Mouse (Mus musculus) ovary, postnatal 10 days (tissue): ENCODE data around the gene Rdh12.
A peak's percentile ranks its signal among the peaks of the same experiment; 100 is the strongest.
"Not testable (repeated sequence)": the region's sequence is repeated elsewhere in the genome, so short reads cannot be mapped to it uniquely, and the experiment has no call there.

Experiments used
- DNase-seq: peaks from one replicate; pipeline ENCODE4 v3.0.0; 2022; ENCODE audit warnings: low spot score

Rdh12 gene

DNA sequence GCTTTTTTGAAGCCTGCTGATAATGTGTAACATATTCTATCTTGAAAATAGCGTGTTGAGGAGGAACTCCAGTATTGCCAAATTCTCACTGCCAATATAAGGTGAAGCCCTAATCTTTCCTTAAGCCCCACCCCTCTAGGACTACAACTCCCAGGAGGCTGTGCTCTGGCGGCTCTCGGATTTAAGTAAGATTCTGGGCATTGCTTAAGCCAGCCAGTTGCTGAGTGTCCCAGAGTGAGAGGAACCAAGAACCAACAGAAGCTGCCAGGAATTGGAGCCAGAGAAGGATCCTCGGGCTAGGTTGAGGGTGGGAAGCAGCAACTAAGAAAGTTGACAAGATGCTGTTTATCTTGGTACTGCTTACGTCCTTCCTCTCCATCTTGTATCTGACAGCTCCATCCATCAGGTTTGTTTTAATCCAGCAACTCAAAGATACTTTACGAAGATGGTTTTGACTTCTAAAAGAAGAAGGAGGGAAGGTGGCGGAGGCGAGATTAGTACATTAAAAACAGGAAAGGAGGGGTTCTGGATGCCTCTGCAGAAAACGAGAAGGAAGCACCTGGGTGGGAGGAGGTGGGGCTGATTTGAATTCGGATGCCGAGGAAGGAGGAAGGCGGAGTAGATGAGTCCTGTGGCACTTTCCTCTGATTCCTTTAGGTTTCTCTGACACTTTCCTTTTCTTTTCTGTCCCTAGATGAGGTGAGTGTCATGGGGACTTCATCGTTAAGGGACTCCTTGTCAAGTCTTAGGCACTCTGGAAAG is at the start of gene Rdh12:
Rdh12 (plus strand) TSS at position 212 of the 762 bp plus-strand sequence.
- DNase-seq = peak; percentile 3

DNA sequence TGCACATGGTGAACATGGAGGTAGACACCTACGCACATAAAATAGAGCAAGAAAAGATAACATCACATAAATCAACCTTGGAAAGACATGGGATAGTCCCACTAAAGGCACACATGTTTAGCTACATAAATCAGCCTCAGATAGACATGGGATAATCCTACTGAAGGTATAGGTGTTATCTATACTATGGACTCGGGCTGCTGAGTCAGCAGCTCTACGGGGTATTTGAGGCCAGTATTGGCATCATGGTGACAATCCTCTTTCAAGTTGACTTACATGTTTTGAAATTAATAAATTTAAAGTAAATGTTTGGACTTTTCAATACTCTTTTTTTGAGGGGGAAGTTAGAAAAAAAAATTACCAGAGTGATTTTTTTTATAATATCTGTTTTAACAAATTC is 45.8 kb upstream of the Rdh12 start:
- DNase-seq = no peak

DNA sequence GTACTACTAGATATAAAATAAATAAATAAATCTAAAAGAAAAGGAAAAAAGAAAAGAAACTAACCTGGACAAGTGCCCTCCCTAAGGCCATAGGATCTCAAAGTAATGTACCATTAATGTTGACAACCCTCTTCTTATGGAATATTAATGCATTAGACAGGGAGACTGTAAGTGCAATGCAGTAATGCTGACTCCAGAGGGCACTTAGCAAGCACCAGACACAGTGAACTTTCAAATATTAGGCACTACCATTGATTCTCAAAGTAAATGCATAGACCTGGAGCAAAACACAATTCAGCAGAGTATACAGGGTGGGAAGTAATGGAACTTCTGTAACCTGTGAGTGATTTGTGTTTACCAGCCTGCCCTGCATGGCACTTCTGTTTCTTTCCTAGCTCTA is 39.5 kb upstream of the Rdh12 start:
- DNase-seq = no peak

DNA sequence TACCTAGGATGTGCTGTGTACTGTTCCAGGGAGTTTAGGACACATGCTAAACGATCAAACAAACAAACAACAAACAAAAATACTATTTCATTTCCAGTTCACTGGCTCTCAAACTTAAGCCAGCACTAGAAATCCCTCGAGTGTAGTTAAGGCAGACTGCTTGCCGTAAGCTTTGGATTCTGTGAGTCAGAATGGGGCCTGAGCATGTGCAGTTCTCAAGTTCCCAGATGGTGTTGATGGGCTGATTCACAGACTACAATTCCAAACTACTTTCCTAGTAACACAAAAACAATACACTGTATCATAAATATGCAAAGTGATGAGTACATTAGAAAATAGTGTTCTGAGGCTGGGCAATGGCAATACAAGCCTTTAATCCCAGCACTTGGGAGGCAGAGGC is 38.3 kb upstream of the Rdh12 start:
- DNase-seq = no peak

DNA sequence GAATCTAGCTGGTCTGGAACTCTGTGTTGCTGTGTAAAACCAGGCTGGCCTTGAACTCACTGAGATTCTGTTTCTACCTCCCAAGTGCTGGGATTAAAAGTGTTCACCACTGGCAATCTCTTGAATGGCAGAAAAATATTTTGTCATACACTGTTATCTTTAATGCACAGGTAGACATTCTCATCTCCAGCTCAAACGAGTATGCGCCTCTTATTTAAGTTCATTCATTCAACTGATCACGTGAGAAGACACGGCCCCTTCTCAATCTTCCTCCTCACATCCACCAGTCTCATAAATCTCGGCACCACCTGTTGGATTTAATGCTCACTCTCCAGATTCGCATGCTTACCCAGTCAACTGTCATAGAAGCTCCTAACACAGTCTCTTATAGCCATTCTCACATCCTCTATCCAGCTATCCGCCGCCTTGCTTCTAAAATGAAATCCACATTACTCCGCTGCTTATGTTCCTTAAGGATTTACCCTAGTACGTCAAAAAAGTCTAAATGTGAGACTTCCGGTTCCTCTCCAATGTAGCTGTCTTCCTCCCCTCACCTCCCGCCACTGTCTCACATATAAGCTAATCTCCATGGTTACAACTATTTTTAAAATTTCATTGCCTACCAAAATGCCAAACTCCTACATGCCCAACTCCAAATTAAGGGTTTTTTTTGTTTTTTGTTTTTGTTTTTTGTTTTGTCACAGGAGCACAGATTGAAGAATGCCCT is 37.3 kb upstream of the Rdh12 start:
- DNase-seq = no peak

DNA sequence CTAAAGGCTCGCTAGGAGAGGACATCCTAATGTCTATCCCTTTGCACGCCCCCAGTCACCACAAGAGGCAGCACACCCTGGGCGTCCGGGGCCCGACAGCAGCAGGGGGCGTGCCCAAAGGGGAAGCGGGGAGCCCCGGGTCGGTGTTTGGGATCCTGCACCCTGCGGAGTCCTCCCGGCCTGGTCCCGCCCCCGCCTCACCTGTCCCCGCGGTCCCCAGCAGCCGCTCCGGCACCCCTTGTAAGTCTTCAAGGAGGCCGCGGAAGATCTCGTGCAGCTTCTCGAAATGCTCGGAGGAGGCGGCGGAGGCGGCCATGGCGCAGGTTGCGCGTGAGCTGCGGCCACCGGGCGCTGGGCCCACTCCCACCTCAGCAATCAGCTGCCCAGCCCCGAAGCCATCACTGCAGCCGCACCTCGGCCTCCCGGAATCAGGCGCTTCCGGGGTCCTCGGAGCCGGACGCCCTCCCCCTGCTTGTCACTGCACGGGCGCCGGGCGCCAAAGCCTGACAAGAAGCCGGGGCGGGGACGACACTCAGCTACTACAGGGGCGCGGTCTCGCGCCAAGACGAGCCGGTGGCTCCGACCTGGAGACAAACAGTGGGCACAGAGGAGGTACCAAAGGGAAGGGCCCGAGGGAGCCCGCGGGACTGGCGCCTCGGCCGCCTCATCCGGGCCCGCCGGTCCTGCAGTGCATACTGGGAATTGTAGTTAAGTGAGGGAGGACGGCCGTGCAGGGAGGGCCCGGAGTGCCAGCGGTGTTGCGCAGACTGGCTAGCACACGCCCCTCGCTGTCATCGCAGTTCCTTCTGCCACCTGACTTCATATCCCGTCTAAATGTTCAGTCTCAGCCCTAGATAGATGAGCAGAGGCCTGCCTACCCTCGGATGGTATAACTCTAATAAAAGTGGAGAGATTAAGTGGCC is 36.4 kb upstream of the Rdh12 start, which contains the start of gene Vti1b:
Vti1b (minus strand) TSS at position 649 of the 923 bp plus-strand sequence.
- peak; percentile 95 for DNase-seq

DNA sequence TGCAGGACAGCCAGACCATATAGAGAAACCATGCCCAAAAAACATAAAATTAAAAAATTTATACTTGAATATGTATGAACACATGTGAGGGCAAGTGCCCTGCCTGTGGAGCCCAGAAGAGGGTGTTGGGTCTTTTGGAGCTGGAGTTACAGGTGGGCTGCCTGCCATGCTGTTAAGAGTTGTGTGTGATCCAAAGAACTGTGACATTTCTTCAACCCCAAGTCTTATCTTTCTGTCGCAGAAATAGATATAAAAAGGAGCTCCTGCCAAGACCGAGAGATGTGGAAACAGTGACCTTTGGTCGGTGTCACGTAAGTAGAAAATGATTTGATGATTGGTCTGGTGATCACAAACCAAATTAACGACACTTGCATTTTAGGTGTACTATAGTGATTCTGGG is 35.0 kb upstream of the Rdh12 start:
- no peak for DNase-seq

DNA sequence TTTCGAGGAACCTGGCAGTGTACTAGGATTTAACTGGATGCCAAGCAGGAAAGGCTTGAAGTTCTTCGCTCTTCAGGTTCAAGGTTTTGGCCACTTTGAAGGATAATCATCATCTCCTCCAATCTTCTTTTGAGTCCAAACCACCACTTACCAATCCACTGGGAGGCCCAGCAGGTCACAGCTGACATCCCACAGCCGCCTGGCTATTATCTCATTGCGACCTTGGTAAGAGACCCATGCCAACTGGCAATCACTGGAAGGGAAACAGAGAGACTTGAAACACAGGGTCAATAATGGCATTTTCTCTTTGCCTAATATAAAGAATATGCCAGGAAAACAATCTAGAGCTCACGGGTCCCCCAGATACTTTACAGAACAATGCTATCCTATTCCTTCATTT is 32.7 kb upstream of the Rdh12 start:
- no peak for DNase-seq

DNA sequence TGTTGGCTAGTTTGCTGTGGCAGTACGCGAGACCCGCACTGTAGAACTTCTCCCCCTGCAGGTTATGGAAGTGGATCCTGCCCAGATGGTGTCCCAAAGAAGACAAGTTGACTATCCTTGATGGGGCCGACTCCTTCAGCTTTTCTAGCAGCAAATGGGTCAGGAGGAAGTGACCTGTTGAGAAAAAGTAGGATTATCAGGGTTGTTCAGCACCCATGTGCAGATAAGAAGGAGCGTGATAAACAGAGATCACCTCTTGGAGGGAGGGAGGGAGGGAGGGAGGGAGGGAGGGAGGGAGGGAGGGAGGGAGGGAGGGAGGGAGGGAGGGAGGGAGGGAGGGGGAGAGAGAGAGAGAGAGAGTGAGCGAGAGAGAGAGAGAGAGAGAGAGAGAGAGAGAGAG is 23.6 kb upstream of the Rdh12 start:
- not testable (repeated sequence) for DNase-seq

DNA sequence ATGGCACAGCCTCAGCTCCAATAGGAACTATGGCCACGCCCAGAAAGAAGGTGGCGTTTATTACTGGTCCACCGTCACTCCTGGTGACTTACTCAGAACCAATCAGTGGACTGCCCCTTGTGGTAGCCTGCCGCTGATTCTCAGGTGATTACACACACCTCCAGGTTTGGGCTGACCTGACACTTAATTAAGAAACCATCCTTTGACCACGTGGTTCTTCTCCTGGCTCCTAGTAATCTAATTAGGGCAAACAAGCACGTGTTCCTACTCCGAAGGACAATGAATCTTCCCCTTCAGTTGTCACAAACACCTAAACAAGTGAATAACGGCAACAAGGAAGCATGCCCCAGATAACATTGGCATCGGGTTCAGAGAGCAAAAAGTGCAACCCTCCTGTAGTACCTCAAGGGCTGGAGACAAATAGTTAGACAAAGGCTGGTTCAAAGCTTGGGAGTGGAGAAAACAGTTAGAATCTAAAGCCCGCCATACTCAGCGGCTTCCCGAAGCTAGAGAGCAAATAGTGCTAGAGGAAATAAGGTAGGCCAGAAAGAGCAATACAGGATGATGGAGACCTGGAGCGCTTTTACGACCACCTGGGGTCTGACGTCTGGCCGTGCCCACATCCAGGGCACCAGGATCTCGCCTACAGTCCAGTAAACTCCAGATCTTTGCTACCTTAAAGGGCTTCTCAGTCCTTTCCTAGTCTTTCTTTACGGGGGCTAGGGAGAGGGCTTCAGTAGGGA is 17.6 kb upstream of the Rdh12 start:
- DNase-seq = peak; percentile 5

DNA sequence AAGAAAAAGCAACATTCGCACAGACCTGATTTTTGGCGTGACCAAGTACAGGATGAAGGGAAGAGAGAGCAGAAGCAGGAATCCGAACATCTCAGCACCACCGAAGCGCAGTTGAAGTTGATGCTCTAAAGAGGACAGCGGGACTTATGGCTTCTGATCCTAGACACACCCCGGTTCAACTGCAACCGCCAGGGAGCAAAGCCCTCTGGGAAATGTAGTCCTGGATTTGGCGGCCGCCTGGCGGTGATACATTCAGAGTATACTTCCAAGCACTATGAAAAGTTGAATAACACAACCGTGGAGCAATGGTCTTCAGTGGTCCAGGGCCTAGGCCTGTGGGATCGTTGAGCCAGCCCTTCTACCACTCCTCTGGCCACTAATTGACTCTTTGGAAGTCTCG is 17.0 kb upstream of the Rdh12 start:
- peak; percentile 18 for DNase-seq

DNA sequence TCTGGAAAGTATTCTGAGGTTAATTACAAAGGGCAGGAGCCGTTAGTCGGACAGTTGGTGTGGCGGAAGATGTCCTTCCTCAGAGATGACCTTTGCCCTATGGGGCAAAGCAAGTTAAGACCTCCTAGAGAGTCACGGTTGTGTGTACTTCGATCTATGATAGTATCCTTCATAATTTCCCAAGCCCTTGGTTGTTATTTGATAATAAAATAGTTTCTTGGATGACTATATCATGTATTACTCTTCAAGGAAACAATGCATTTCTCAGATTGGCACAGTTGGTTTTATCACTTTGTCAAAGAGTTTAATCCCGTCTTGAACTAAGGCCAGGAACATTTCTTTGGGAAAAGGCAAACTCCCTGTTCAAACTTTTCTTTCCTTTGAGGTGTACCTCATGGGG is 16.5 kb upstream of the Rdh12 start, which contains the start of gene Rdh11:
Rdh11 (minus strand) TSS at position 101 of the 400 bp plus-strand sequence.
- no peak for DNase-seq

DNA sequence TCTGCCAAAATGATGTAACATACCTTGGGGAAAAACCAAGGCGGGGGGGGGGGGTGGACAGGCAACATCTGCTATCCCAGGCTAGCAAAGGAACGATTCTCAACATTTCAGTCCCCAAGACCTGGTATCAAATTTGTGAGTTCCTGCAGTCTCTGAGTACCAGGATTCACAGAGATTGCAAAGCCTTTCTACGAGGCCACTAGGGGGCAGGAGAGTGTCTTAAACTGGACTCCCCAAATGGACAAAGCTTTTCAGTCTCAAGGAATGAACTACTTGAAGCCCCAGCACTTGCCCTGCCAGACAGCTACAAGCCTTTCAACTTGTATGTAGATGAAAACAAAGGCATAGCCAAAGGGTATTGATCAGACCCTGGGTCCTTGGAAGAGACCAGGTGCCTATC is 15.3 kb upstream of the Rdh12 start:
- DNase-seq = peak; percentile 21

DNA sequence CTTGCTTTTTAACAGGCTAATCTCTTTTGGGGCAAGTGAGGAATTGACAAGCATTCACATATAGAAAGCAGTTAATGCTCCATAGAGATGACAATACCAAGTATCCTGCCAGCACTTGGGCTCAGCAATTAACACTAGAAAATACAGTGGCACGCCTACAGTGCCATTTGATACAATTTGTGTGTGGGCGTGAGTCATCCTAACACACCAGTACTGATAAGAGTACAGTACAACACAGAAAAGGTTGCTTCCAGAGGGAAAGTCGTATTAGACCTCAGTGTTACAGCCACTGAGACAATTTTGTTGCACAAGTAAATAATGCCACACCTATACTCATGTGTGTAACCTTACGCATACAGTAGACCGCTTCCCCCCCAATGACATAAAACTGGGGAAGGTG is 11.6 kb upstream of the Rdh12 start:
- DNase-seq = no peak

DNA sequence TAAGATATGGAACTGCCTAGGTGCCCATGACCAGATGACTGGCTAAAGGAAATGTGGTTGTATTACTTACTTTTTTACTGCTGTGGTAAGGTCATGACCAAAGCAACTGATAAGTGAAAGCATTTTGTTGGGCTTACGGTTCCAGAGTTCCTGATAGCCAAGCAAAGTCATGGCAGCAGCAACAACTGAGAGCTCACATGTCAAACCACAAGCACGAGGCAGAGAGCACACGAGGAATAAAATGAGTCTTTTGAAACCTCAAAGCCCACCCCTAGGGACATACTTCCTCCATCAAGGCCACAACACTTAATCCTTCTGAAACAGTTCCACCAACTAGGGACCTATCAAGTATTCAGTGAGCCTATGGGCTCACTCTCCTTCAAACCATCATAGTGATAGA is 6.8 kb upstream of the Rdh12 start:
- no peak for DNase-seq

DNA sequence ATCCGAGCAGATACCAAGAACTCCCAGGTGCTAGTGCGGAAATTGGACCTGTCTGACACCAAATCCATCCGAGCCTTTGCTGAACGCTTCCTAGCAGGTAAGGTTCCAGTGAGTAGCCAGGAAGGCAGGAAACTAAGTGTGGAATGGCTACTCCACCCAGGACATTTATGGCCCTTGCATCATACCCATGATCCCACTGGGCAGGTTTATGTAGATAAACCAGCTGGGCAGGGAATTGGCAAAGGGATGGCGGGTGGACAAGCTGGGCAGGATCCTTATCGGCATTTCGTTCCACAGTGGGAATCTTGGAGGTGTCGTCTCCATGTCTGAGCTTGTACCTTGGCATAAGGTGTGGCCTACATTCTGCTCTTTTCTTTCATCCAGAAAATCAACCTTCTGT is 2.7 kb downstream of the Rdh12 start:
- no peak for DNase-seq

DNA sequence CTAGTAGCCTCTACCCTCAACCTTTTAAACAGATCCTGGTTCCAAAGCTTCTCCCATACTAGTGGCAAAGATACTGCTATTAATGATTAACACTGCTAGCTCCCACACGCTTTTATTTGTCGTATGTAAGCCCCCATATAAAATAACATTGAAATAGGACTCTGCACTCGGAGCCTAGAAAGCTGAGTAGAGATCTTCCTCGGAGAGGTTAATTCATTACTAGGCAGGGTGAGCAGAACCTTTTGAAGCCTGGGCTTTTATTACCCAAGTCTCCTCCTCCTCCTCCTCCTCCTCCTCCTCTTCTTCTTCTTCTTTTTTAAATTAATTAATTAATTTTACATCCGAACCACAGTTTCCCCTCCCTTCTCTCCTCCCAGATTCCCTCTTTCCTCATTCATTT is 8.8 kb downstream of the Rdh12 start:
- no peak for DNase-seq

DNA sequence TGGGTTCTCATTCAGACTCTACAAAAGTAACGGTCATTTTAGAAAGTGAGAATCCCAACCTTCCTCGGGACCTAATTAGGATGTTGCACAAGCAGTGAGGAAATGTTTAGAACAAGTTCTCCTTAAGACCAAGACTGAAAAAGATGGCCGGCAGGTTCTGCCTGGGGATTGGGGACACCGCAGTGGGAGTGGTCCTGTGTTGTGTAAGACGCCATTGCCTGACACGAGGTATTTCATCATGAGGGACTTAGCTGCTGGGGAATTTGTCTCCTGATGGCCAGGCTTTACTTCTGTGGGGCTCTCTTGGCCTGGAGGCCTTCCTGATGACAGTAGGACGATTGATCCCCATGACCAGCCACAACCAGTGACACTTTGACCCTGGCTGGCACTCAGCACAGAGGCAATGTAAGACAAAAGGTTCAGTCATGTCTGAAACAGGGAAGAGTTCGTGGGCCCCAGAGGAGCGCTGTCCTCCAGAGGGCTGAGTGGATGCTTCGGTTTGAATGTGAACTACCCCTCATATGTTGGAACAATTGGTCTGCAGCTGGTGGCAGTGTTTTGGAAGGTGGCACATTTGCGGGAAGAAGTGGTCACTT is 26.9 kb downstream of the Rdh12 start:
- DNase-seq = no peak

DNA sequence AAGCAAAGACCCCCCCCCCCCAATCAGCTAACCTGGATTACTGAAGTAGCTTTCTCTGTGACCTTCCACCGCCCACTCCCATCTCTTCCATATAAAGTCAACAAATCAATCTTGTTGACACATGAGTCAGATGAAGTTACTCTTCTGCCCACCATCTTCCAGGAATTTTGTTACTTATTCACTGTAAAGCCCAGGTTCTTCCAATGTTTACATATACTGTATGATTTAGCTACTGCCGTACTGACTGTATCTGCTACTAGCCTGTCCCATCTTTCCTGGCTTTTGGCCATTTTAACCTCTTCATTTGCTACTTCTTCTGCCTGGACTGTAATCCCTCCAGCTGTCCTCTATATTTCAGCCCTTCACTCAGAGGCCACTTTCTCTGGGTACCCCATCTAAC is 33.3 kb downstream of the Rdh12 start:
- DNase-seq = no peak

DNA sequence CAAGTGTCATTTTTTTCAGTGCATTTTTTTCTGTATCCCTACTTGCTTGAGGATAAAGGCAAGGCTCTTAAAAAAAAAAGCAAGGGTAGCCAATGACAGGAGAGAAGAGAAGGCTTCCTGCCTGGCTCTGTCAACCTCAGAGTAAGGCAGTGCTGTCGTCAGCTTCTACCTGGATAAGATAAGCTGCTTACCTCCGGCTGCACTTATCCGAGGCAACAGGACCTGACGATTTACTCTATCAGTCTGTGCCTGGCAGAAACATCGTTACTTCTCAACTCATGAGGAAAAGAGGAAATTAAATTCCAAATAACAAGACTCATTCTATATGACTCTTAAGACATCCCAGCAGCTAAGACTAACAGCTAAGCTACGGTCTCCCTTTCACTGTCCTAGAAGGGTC is 34.2 kb downstream of the Rdh12 start:
- DNase-seq = no peak

DNA sequence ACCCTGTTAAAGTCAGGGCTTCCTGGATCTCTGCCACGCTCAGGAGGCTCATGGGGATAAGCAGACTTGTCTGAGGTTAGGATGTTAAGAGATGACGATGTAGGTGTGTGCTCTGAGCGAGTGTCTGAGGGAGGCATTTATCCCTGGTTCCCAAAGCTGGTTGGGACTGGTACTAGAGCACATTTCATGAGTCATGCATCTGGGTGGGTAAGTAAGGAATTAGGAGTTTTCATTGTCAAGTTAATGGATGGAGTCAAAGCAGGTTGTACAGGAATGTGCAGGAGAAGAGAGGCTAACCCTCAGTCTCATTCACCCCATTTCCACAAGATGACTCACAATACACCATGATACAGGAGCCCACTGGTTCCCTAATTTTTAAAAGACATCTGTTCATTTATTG is 39.4 kb downstream of the Rdh12 start:
- no peak for DNase-seq
